Mouse (Mus musculus) liver, adult 2 months (tissue): ENCODE data around the gene Gzma.

Experiments
- CTCF ChIP-seq: fragments of 200-500 bp; IDR thresholded peaks from 2 replicates; pipeline ENCODE4 v1.5.1; 2011; ENCODE audit warnings: low read depth, low read length, control low read depth
- POLR2A ChIP-seq: fragments of 200-500 bp; IDR thresholded peaks from 2 replicates; pipeline ENCODE4 v1.6.1; 2011; ENCODE audit warnings: low read length, control low read depth; ENCODE audit not compliant: insufficient read depth; ENCODE audit errors: extremely low read depth

- TF ChIP-seq CTCF (no peak), POLR2A (no peak)
Measured at GRCm38 (mm10) chr13:113045458-113046110, 55.2 kb downstream of the Gzma start.
